Mouse (Mus musculus) left cerebral cortex, adult 9 months (tissue): ENCODE data around the gene Cd244a.

Experiments used
- DNase-seq, 2 experiments: peaks; one replicate each; pipeline ENCODE4 v3.0.0; 2022; ENCODE audit warnings: low spot score in 2 of 2

The Cd244a gene

GRCm38 (mm10) chr1:171648840-171649239 lies 89.8 kb downstream of the Cd244a start:
- no peak for DNase-seq

GRCm38 (mm10) chr1:171652734-171653133 lies 93.7 kb downstream of the Cd244a start, which contains the start of gene Slamf7:
Slamf7 (minus strand) TSS chr1:171653035.
- DNase-seq, result no peak

DNA sequence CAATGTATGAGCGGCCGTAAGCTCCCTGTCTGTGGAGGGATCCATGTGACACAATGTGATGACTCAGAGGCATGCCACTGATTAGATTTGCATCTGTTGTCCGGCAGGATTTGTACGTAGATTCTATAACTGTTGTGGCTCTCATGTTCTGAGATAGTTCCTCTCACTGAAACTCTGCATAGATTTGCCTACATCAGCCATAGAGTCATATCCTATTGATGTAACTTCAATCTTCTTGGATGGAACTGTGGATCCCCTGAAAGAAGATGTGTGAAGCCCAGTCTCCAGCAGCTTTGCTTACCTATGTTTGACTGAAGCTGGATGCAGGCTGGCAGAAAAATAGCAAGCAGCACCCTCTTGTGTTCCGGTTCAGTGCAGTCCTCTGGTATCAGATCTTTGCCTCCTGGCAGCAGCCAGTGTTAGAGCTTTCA lies 99.6 kb downstream of the Cd244a start:
- peak in 1 of 2 experiments; percentile 59 for DNase-seq
